Mouse (Mus musculus) forebrain, embryonic 15.5 days (tissue): ENCODE measurements around the gene Nup107. TPM values are rescaled to one million over a fixed set of nuclear protein-coding genes. Genes with fewer than 3 reads are reported as not detected.
A peak's percentile ranks its signal among the peaks of the same experiment; 100 is the strongest.

Experiments used
- ATAC-seq: fragments of 200-750 bp; cut with Nextera tagmentation; replicated peaks from 2 replicates; pipeline ENCODE4 v1.8.0; 2017; ENCODE audit warnings: mild to moderate bottlenecking, moderate TSS enrichment, moderate library complexity
- H3K27ac ChIP-seq: fragments of 300-500 bp; sonication (generic); replicated peaks from 2 replicates; pipeline ENCODE4 v1.5.1; 2015; ENCODE audit warnings: mild to moderate bottlenecking, inconsistent platforms
- H3K27me3 ChIP-seq: fragments of 300-500 bp; sonication (generic); 2 replicates; pipeline ENCODE4 v1.6.1; 2015; ENCODE audit warnings: inconsistent platforms
- H3K36me3 ChIP-seq: fragments of 300-500 bp; sonication (generic); 2 replicates; pipeline ENCODE4 v1.6.1; 2015; ENCODE audit warnings: mild to moderate bottlenecking, inconsistent platforms
- H3K4me1 ChIP-seq: fragments of 300-500 bp; sonication (generic); 2 replicates; pipeline ENCODE4 v1.6.1; 2015; ENCODE audit warnings: inconsistent platforms
- H3K4me2 ChIP-seq: fragments of 300-500 bp; sonication (generic); replicated peaks from 2 replicates; pipeline ENCODE4 v1.6.1; 2015; ENCODE audit warnings: mild to moderate bottlenecking, inconsistent platforms
- H3K4me3 ChIP-seq: fragments of 300-500 bp; sonication (generic); 2 replicates; pipeline ENCODE4 v1.5.1; 2015; ENCODE audit warnings: mild to moderate bottlenecking, inconsistent platforms
- H3K9ac ChIP-seq: fragments of 300-500 bp; sonication (generic); replicated peaks from 2 replicates; pipeline ENCODE4 v1.6.1; 2015; ENCODE audit warnings: mild to moderate bottlenecking, inconsistent platforms
- H3K9me3 ChIP-seq: fragments of 300-500 bp; sonication (generic); 2 replicates; pipeline ENCODE4 v1.6.1; 2016; ENCODE audit warnings: inconsistent platforms
- WGBS: fragments of 180-500 bp; shearing (Covaris S2); methylation state at CpG from one replicate; pipeline ENCODE4 v1.1.7; 2015; ENCODE audit warnings: mixed read lengths; 5-methylcytosine and 5-hydroxymethylcytosine counted together
- polyA plus RNA-seq: library from polyadenylated mRNA; unstranded; fragments of >200 nt; fragmentation: Nextera tagmentation; extraction: Ambion mirVana; gene quantifications from 2 replicates; pipeline ENCODE4 v1.2.1, GENCODE M21; 2015

The Nup107 gene
- polyA plus RNA-seq = 58.0 and 59.5 TPM in 2 replicates

- under 1% methylated on average over 75 of the region's 75 CpGs for WGBS
Observed at GRCm38 (mm10) chr10:117792141-117793091, at the start of gene Nup107. Gene Nup107 (minus strand): TSS chr10:117792705.

GRCm38 (mm10) chr10:117841765-117842164 lies 49.3 kb upstream of the Nup107 start:
- Histone ChIP-seq H3K4me1 (peaks cover 21% of the 10 kb centered on the region), H3K36me3 (no peaks in the 10 kb centered on the region), H3K4me2 (no peak overlapping the region), H3K27ac (no peak overlapping the region), H3K27me3 (no peaks in the 10 kb centered on the region), H3K4me3 (no peak overlapping the region), H3K9ac (no peak overlapping the region), H3K9me3 (no peaks in the 10 kb centered on the region)
- ATAC-seq = no peak
- 95% methylated on average over 1 of the region's 1 CpGs for WGBS

More at GRCm38 (mm10) chr10:117792141-117793091, at the start of gene Nup107:
- Histone ChIP-seq H3K9me3 (no peaks in the 10 kb centered on the region), H3K4me1 (peaks cover 19% of the 10 kb centered on the region), H3K9ac (peak within 1 kb of the TSS; percentile 65), H3K36me3 (peaks cover 6% of the 10 kb centered on the region), H3K27ac (peak within 1 kb of the TSS; percentile 73), H3K4me2 (peak within 1 kb of the TSS; percentile 76), H3K27me3 (no peaks in the 10 kb centered on the region), H3K4me3 (peak within 1 kb of the TSS; percentile 72)
- peak; percentile 98 for ATAC-seq

- Histone ChIP-seq H3K4me1 (peaks cover 16% of the 10 kb centered on the region), H3K9me3 (no peaks in the 10 kb centered on the region), H3K27me3 (no peaks in the 10 kb centered on the region), H3K4me2 (no peak overlapping the region), H3K27ac (no peak overlapping the region), H3K4me3 (no peak overlapping the region), H3K9ac (no peak overlapping the region), H3K36me3 (no peaks in the 10 kb centered on the region)
- no peak for ATAC-seq
- 84% methylated on average over 5 of the region's 5 CpGs for WGBS
Observed at GRCm38 (mm10) chr10:117840431-117840995, 48.0 kb upstream of the Nup107 start.

GRCm38 (mm10) chr10:117839737-117840136 lies 47.2 kb upstream of the Nup107 start:
- 94% methylated on average over 3 of the region's 3 CpGs for WGBS

GRCm38 (mm10) chr10:117838924-117839323 lies 46.4 kb upstream of the Nup107 start:
- no peak for ATAC-seq
- Histone ChIP-seq H3K4me3 (no peak overlapping the region), H3K27ac (no peak overlapping the region), H3K4me2 (no peak overlapping the region), H3K36me3 (no peaks in the 10 kb centered on the region), H3K9me3 (no peaks in the 10 kb centered on the region), H3K9ac (no peak overlapping the region), H3K4me1 (peaks cover 6% of the 10 kb centered on the region), H3K27me3 (no peaks in the 10 kb centered on the region)
- WGBS = 89% methylated on average over 3 of the region's 3 CpGs

More at GRCm38 (mm10) chr10:117839737-117840136, 47.2 kb upstream of the Nup107 start:
- Histone ChIP-seq H3K4me2 (no peak overlapping the region), H3K9ac (no peak overlapping the region), H3K4me3 (no peak overlapping the region), H3K4me1 (peaks cover 14% of the 10 kb centered on the region), H3K36me3 (no peaks in the 10 kb centered on the region), H3K9me3 (no peaks in the 10 kb centered on the region), H3K27ac (no peak overlapping the region), H3K27me3 (no peaks in the 10 kb centered on the region)
- no peak for ATAC-seq

- Histone ChIP-seq H3K9me3 (no peaks in the 10 kb centered on the region), H3K27ac (no peak overlapping the region), H3K9ac (no peak overlapping the region), H3K27me3 (no peaks in the 10 kb centered on the region), H3K4me2 (no peak overlapping the region), H3K4me3 (no peak overlapping the region), H3K36me3 (no peaks in the 10 kb centered on the region), H3K4me1 (no peaks in the 10 kb centered on the region)
- WGBS = 83% methylated on average over 2 of the region's 2 CpGs
- no peak for ATAC-seq
Observed at GRCm38 (mm10) chr10:117836354-117836753, 43.8 kb upstream of the Nup107 start.

GRCm38 (mm10) chr10:117835453-117835852 lies 42.9 kb upstream of the Nup107 start:
- 82% methylated on average over 5 of the region's 5 CpGs for WGBS

GRCm38 (mm10) chr10:117830797-117831196 lies 38.3 kb upstream of the Nup107 start:
- Histone ChIP-seq H3K27ac (no peak overlapping the region), H3K4me2 (no peak overlapping the region), H3K36me3 (no peaks in the 10 kb centered on the region), H3K4me1 (no peaks in the 10 kb centered on the region), H3K9me3 (no peaks in the 10 kb centered on the region), H3K4me3 (no peak overlapping the region), H3K9ac (no peak overlapping the region), H3K27me3 (no peaks in the 10 kb centered on the region)
- WGBS = 92% methylated on average over 3 of the region's 3 CpGs
- ATAC-seq = no peak

More at GRCm38 (mm10) chr10:117835453-117835852, 42.9 kb upstream of the Nup107 start:
- Histone ChIP-seq H3K9ac (no peak overlapping the region), H3K27me3 (no peaks in the 10 kb centered on the region), H3K4me3 (no peak overlapping the region), H3K4me2 (no peak overlapping the region), H3K36me3 (no peaks in the 10 kb centered on the region), H3K9me3 (no peaks in the 10 kb centered on the region), H3K27ac (no peak overlapping the region), H3K4me1 (no peaks in the 10 kb centered on the region)
- ATAC-seq = no peak

GRCm38 (mm10) chr10:117829472-117830155 lies 37.1 kb upstream of the Nup107 start:
- H3K9ac ChIP-seq = no peak overlapping the region
- H3K36me3 ChIP-seq = no peaks in the 10 kb centered on the region
- no peaks in the 10 kb centered on the region for H3K27me3 ChIP-seq
- H3K9me3 ChIP-seq = no peaks in the 10 kb centered on the region
- H3K4me2 ChIP-seq = no peak overlapping the region
- no peak overlapping the region for H3K4me3 ChIP-seq
- no peak for ATAC-seq
- no peaks in the 10 kb centered on the region for H3K4me1 ChIP-seq
- WGBS = 97% methylated on average over 7 of the region's 7 CpGs
- no peak overlapping the region for H3K27ac ChIP-seq

GRCm38 (mm10) chr10:117829022-117829421 lies 36.5 kb upstream of the Nup107 start:
- no peak for ATAC-seq
- no peak overlapping the region for H3K27ac ChIP-seq
- WGBS = 79% methylated on average over 4 of the region's 4 CpGs

GRCm38 (mm10) chr10:117828536-117828935 lies 36.0 kb upstream of the Nup107 start:
- H3K4me1 ChIP-seq = no peaks in the 10 kb centered on the region
- WGBS = 81% methylated on average over 4 of the region's 4 CpGs
- no peak for ATAC-seq
- H3K9me3 ChIP-seq = no peaks in the 10 kb centered on the region
- no peaks in the 10 kb centered on the region for H3K27me3 ChIP-seq
- H3K4me3 ChIP-seq = no peak overlapping the region
- peaks cover 2% of the 10 kb centered on the region for H3K36me3 ChIP-seq
- no peak overlapping the region for H3K4me2 ChIP-seq
- H3K9ac ChIP-seq = no peak overlapping the region
- no peak overlapping the region for H3K27ac ChIP-seq

More at GRCm38 (mm10) chr10:117829022-117829421, 36.5 kb upstream of the Nup107 start:
- no peaks in the 10 kb centered on the region for H3K36me3 ChIP-seq
- no peaks in the 10 kb centered on the region for H3K4me1 ChIP-seq
- no peaks in the 10 kb centered on the region for H3K9me3 ChIP-seq
- no peak overlapping the region for H3K4me3 ChIP-seq
- H3K9ac ChIP-seq = no peak overlapping the region
- H3K4me2 ChIP-seq = no peak overlapping the region
- H3K27me3 ChIP-seq = no peaks in the 10 kb centered on the region

- Histone ChIP-seq H3K4me3 (no peak overlapping the region), H3K27me3 (no peaks in the 10 kb centered on the region), H3K36me3 (peaks cover 16% of the 10 kb centered on the region), H3K27ac (no peak overlapping the region), H3K4me1 (no peaks in the 10 kb centered on the region), H3K9me3 (no peaks in the 10 kb centered on the region), H3K9ac (no peak overlapping the region), H3K4me2 (no peak overlapping the region)
- WGBS = 87% methylated on average over 4 of the region's 4 CpGs
- ATAC-seq = no peak
Observed at GRCm38 (mm10) chr10:117824647-117825046, 32.1 kb upstream of the Nup107 start.
